Mouse (Mus musculus): ENCODE results near the gene Col6a1.

- no peak for TF ChIP-seq CTCF (IDR thresholded peaks at IDR 0.05; ENCODE audit: borderline replicate concordance, insufficient read depth, low read depth, low read length)
- no peak for TF ChIP-seq POLR2A (IDR thresholded peaks at IDR 0.05; ENCODE audit: borderline replicate concordance, insufficient read depth, low read length)
Observed at GRCm38 (mm10) chr10:76683461-76683860, 42.5 kb downstream of the Col6a1 start.
